Mouse (Mus musculus) fibroblast of lung, adult 2 months (primary cell): ENCODE measurements around the gene Syngr1.

Experiments
- DNase-seq: peaks from one replicate; pipeline ENCODE4 v3.0.0-alpha.2; 2011; ENCODE audit warnings: low read depth

Syngr1 gene

GRCm38 (mm10) chr15:80090741-80091120 is 403 bp upstream of the Syngr1 start:
- no peak for DNase-seq

GRCm38 (mm10) chr15:80092041-80092441 is 907 bp downstream of the Syngr1 start:
- no peak for DNase-seq

- DNase-seq: no peak
Observed at GRCm38 (mm10) chr15:80092599-80092998, 1.5 kb downstream of the Syngr1 start.

GRCm38 (mm10) chr15:80094201-80094600 is 3.1 kb downstream of the Syngr1 start:
- no peak for DNase-seq

- no peak for DNase-seq
Observed at GRCm38 (mm10) chr15:80095596-80095995, 4.5 kb downstream of the Syngr1 start.

GRCm38 (mm10) chr15:80096406-80096805 is 5.3 kb downstream of the Syngr1 start:
- no peak for DNase-seq

GRCm38 (mm10) chr15:80096946-80097881 is 6.1 kb downstream of the Syngr1 start:
- DNase-seq: no peak

- no peak for DNase-seq
Observed at GRCm38 (mm10) chr15:80097999-80098461, 6.9 kb downstream of the Syngr1 start.

- peak; percentile 40 for DNase-seq
Observed at GRCm38 (mm10) chr15:80098809-80099208, 7.7 kb downstream of the Syngr1 start.

- no peak for DNase-seq
Observed at GRCm38 (mm10) chr15:80099477-80099876, 8.3 kb downstream of the Syngr1 start.

GRCm38 (mm10) chr15:80100196-80100595 is 9.1 kb downstream of the Syngr1 start:
- DNase-seq: no peak

GRCm38 (mm10) chr15:80100871-80101270 is 9.7 kb downstream of the Syngr1 start:
- no peak for DNase-seq

GRCm38 (mm10) chr15:80101503-80101902 is 10.4 kb downstream of the Syngr1 start:
- DNase-seq: no peak

- DNase-seq: no peak
Observed at GRCm38 (mm10) chr15:80102495-80102894, 11.4 kb downstream of the Syngr1 start.

GRCm38 (mm10) chr15:80105490-80106410 is 14.6 kb downstream of the Syngr1 start:
- no peak for DNase-seq

GRCm38 (mm10) chr15:80107143-80107542 is 16.0 kb downstream of the Syngr1 start:
- DNase-seq: no peak

GRCm38 (mm10) chr15:80107575-80107974 is 16.4 kb downstream of the Syngr1 start:
- DNase-seq: no peak

GRCm38 (mm10) chr15:80111436-80111835 is 20.3 kb downstream of the Syngr1 start:
- DNase-seq: no peak

- DNase-seq: no peak
Observed at GRCm38 (mm10) chr15:80112499-80112898, 21.4 kb downstream of the Syngr1 start.

GRCm38 (mm10) chr15:80114414-80114813 is 23.3 kb downstream of the Syngr1 start:
- no peak for DNase-seq

GRCm38 (mm10) chr15:80115256-80115655 is 24.1 kb downstream of the Syngr1 start:
- DNase-seq: no peak
